ENCODE assay signal across 11 mouse cellular contexts in genomic region chr10:75794880-75795279, GRCm38 (mm10). TPM values are rescaled to one million over a fixed set of nuclear protein-coding genes. Genes with fewer than 3 reads are reported as not detected.
DNase-seq lines count a peak whose midpoint lies in the region; ATAC-seq and TF ChIP-seq lines count a peak whose summit lies in the region.
"Had no signal": no experiment of that assay in that cellular context is flagged by ENCODE, and none has a peak within 500 bp of the region (broad histone marks: within the 10 kb centered on the region; RNA-seq: fewer than 3 reads in every experiment).

No protein-coding gene starts in this region.

- DNase-seq in forebrain, embryonic 14.5 days (ENCODE audit: low spot score) = peak; percentile 23
- no peak for DNase-seq in forebrain, embryonic 11.5 days (ENCODE audit: low spot score)
- DNase-seq in embryo, embryonic 11 days = peak; percentile 45
- peak; percentile 74 for DNase-seq in kidney, postnatal 14 days
- peak; percentile 60 for DNase-seq in lung, postnatal 25 days (ENCODE audit: low spot score)
- no peak for DNase-seq in layer of hippocampus, adult 2 months (ENCODE audit: low spot score in 2 of 2)
- DNase-seq in heart, adult 8-10 months (ENCODE audit: low spot score) = no peak
- DNase-seq in frontal cortex, postnatal 14 days (ENCODE audit: low spot score in 2 of 2) = no peak
- DNase-seq: gastrocnemius, postnatal 36 days had no signal

- 21% methylated on average over 3 of the region's 3 CpGs for WGBS in forebrain, embryonic 14.5 days
- 29% methylated on average over 3 of the region's 3 CpGs for WGBS in forebrain, embryonic 11.5 days

- TF ChIP-seq CTCF in layer of hippocampus, adult 2 months (conservative IDR thresholded peaks at IDR 0.05) = no peak

- H3K27ac ChIP-seq in forebrain, embryonic 14.5 days (ENCODE audit: low read depth, low read length) = no peak overlapping the region
- H3K27ac ChIP-seq in forebrain, embryonic 11.5 days (ENCODE audit: low read depth, low read length) = no peak overlapping the region
- H3K27ac ChIP-seq in layer of hippocampus, adult 2 months = no peak overlapping the region
- H3K27ac ChIP-seq: limb, embryonic 12.5 days had no signal

- no peaks in the 10 kb centered on the region; the same call in 1 of the 2 replicates for H3K27me3 ChIP-seq in forebrain, embryonic 14.5 days (replicated peaks; ENCODE audit: control insufficient read depth, insufficient read depth, low read length)
- no peaks in the 10 kb centered on the region for H3K27me3 ChIP-seq in forebrain, embryonic 11.5 days (ENCODE audit: control insufficient read depth, insufficient read depth, low read length)

- H3K9ac ChIP-seq in forebrain, embryonic 14.5 days (ENCODE audit: low read length) = no peak overlapping the region
- no peak overlapping the region for H3K9ac ChIP-seq in forebrain, embryonic 11.5 days (ENCODE audit: low read length)
- H3K9ac ChIP-seq: limb, embryonic 12.5 days had no signal

- H3K4me2 ChIP-seq in forebrain, embryonic 14.5 days (ENCODE audit: low read length) = no peak overlapping the region
- H3K4me2 ChIP-seq in forebrain, embryonic 11.5 days (ENCODE audit: low read depth, low read length, severe bottlenecking) = no peak overlapping the region
- H3K4me2 ChIP-seq: limb, embryonic 12.5 days had no signal

- H3K4me1 ChIP-seq in forebrain, embryonic 14.5 days (ENCODE audit: control insufficient read depth, insufficient read depth, low read length) = peaks cover 3% of the 10 kb centered on the region; the same call in 1 of the 2 replicates
- H3K4me1 ChIP-seq in forebrain, embryonic 11.5 days (replicated peaks; ENCODE audit: control insufficient read depth, insufficient read depth, low read length) = no peaks in the 10 kb centered on the region; the same call in 1 of the 2 replicates

- no peaks in the 10 kb centered on the region for H3K36me3 ChIP-seq in forebrain, embryonic 14.5 days (ENCODE audit: control insufficient read depth, insufficient read depth, low read length)
- no peaks in the 10 kb centered on the region for H3K36me3 ChIP-seq in forebrain, embryonic 11.5 days (ENCODE audit: control insufficient read depth, insufficient read depth, low read length)
- H3K36me3 ChIP-seq: limb, embryonic 12.5 days had no signal

- H3K4me3 ChIP-seq in forebrain, embryonic 14.5 days (ENCODE audit: low read depth, low read length) = no peak overlapping the region
- no peak overlapping the region for H3K4me3 ChIP-seq in forebrain, embryonic 11.5 days (ENCODE audit: low read depth, low read length)
- no peak overlapping the region for H3K4me3 ChIP-seq in layer of hippocampus, adult 2 months
- H3K4me3 ChIP-seq: limb, embryonic 12.5 days had no signal

- no peaks in the 10 kb centered on the region for H3K9me3 ChIP-seq in forebrain, embryonic 14.5 days (replicated peaks; ENCODE audit: control insufficient read depth, low read length)
- no peaks in the 10 kb centered on the region for H3K9me3 ChIP-seq in forebrain, embryonic 11.5 days (ENCODE audit: control insufficient read depth, low read length)
- H3K9me3 ChIP-seq: limb, embryonic 12.5 days had no signal

- ATAC-seq in forebrain, embryonic 14.5 days = no peak
- no peak for ATAC-seq in forebrain, embryonic 11.5 days (replicated peaks; ENCODE audit: low FRiP score)
- ATAC-seq: CD4-positive, CD25-positive, alpha-beta regulatory T cell, adult 4 months had no signal

RNA-seq across cellular contexts. Expression of gene Gstt1, which starts 3.5 kb away (rescaled TPM):
- 11.5 and 13.0 TPM in 2 replicates for polyA plus RNA-seq in forebrain, embryonic 14.5 days (2014; fragmentation: Nextera tagmentation; extraction: Ambion mirVana)
- 4.6 and 5.2 TPM in 2 replicates for polyA plus RNA-seq in forebrain, embryonic 11.5 days (2014; fragmentation: Nextera tagmentation; extraction: Ambion mirVana)
- 1 to 10 TPM; 6.7 to 7.2 TPM for total RNA-seq in layer of hippocampus, adult 2 months (2021)
- 10 to 100 TPM; 15.7 to 26.4 (median 22.1) TPM for total RNA-seq in heart, adult 8-10 months (2022)

RNA-seq across cellular contexts. Expression of gene Gstt3, which starts 13.7 kb away (rescaled TPM):
- polyA plus RNA-seq in forebrain, embryonic 14.5 days (2014; fragmentation: Nextera tagmentation; extraction: Ambion mirVana) = 0.67 and 1.2 TPM in 2 replicates
- polyA plus RNA-seq in forebrain, embryonic 11.5 days (2014; fragmentation: Nextera tagmentation; extraction: Ambion mirVana) = 1.2 and 1.6 TPM in 2 replicates
- 1 to 10 TPM; 1.6 to 1.8 TPM for total RNA-seq in layer of hippocampus, adult 2 months (2021)
- total RNA-seq in heart, adult 8-10 months (2022) = 1 to 10 TPM; 3.0 to 5.6 (median 5.0) TPM

RNA-seq across cellular contexts. Expression of gene Gm20441, which starts 14.1 kb away (rescaled TPM):
- polyA plus RNA-seq in forebrain, embryonic 14.5 days (2014; fragmentation: Nextera tagmentation; extraction: Ambion mirVana) = 0.34 TPM in 1 of 2 replicates, not detected in the other
- not detected in 2 replicates for polyA plus RNA-seq in forebrain, embryonic 11.5 days (2014; fragmentation: Nextera tagmentation; extraction: Ambion mirVana)
- under 1 TPM in 1 of 2 experiments, not detected in 1; 0.56 TPM for total RNA-seq in layer of hippocampus, adult 2 months (2021)
- total RNA-seq in heart, adult 8-10 months (2022) = not detected
- total RNA-seq: gastrocnemius, postnatal 36 days had no signal
- polyA plus RNA-seq: CD4-positive, CD25-positive, alpha-beta regulatory T cell, adult 4 months had no signal

RNA-seq across cellular contexts. Expression of gene Ddt, which starts 21.7 kb away (rescaled TPM):
- polyA plus RNA-seq in forebrain, embryonic 14.5 days (2014; fragmentation: Nextera tagmentation; extraction: Ambion mirVana) = 65.1 and 79.7 TPM in 2 replicates
- polyA plus RNA-seq in forebrain, embryonic 11.5 days (2014; fragmentation: Nextera tagmentation; extraction: Ambion mirVana) = 81.2 and 84.3 TPM in 2 replicates
- 10 to 100 TPM; 42.3 to 46.4 TPM for total RNA-seq in layer of hippocampus, adult 2 months (2021)
- 100 to 1,000 TPM in 1 of 4 experiments, 10 to 100 TPM in 3; 83.6 to 103 (median 88.3) TPM for total RNA-seq in heart, adult 8-10 months (2022)

RNA-seq across cellular contexts. Expression of gene Gstt4, which starts 27.5 kb away (rescaled TPM):
- not detected in 2 replicates for polyA plus RNA-seq in forebrain, embryonic 14.5 days (2014; fragmentation: Nextera tagmentation; extraction: Ambion mirVana)
- polyA plus RNA-seq in forebrain, embryonic 11.5 days (2014; fragmentation: Nextera tagmentation; extraction: Ambion mirVana) = not detected in 2 replicates
- total RNA-seq in layer of hippocampus, adult 2 months (2021) = not detected
- total RNA-seq in heart, adult 8-10 months (2022) = not detected
- total RNA-seq: gastrocnemius, postnatal 36 days had no signal
- polyA plus RNA-seq: CD4-positive, CD25-positive, alpha-beta regulatory T cell, adult 4 months; limb, embryonic 12.5 days had no signal

Comparison
In these comparisons a context has a peak if more than half of its experiments do, and no peak if none do; other contexts are left out.
1. DNase-seq: peak in forebrain, embryonic 14.5 days (single experiment), embryo, embryonic 11 days (single experiment), kidney, postnatal 14 days (single experiment) and lung, postnatal 25 days (single experiment); none in forebrain, embryonic 11.5 days (single experiment), layer of hippocampus, adult 2 months (0 of 2), heart, adult 8-10 months (single experiment) and frontal cortex, postnatal 14 days (0 of 2).